Mouse (Mus musculus): Measurements from ENCODE around the gene Anks1.
A peak's percentile ranks its signal among the peaks of the same experiment; 100 is the strongest.

Gene Anks1

GRCm38 (mm10) chr17:28062710-28063109, 153.6 kb downstream of the Anks1 start:
- DNase-seq: no peak

- no peak for DNase-seq
Observed at GRCm38 (mm10) chr17:28063163-28063562, 154.1 kb downstream of the Anks1 start.

- no peak for DNase-seq
Observed at GRCm38 (mm10) chr17:28067303-28067702, 158.2 kb downstream of the Anks1 start.

- no peak for DNase-seq
Observed at GRCm38 (mm10) chr17:28069446-28069845, 160.3 kb downstream of the Anks1 start.

- peak; percentile 46 for DNase-seq
Observed at GRCm38 (mm10) chr17:28070256-28070655, 161.2 kb downstream of the Anks1 start.

GRCm38 (mm10) chr17:28072730-28073129, 163.6 kb downstream of the Anks1 start:
- no peak for DNase-seq

- no peak for DNase-seq
Observed at GRCm38 (mm10) chr17:28074486-28074885, 165.4 kb downstream of the Anks1 start.

- no peak for DNase-seq
Observed at GRCm38 (mm10) chr17:28078028-28078427, 168.9 kb downstream of the Anks1 start.

GRCm38 (mm10) chr17:28079618-28080017, 170.5 kb downstream of the Anks1 start:
- DNase-seq: peak; percentile 95

- DNase-seq: peak; percentile 74
Observed at GRCm38 (mm10) chr17:28080045-28080816, 171.1 kb downstream of the Anks1 start, which contains the start of gene Tcp11. Gene Tcp11 (minus strand): TSS chr17:28080639.

GRCm38 (mm10) chr17:28080817-28081165, 171.7 kb downstream of the Anks1 start:
- DNase-seq: no peak

- DNase-seq: peak; percentile 69
Observed at GRCm38 (mm10) chr17:28081385-28081784, 172.3 kb downstream of the Anks1 start.

- no peak for DNase-seq
Observed at GRCm38 (mm10) chr17:28081856-28082255, 172.8 kb downstream of the Anks1 start.

- no peak for DNase-seq
Observed at GRCm38 (mm10) chr17:28082863-28083262, 173.8 kb downstream of the Anks1 start.

GRCm38 (mm10) chr17:28084395-28084905, 175.3 kb downstream of the Anks1 start:
- DNase-seq: no peak

- peak; percentile 99 for DNase-seq
Observed at GRCm38 (mm10) chr17:28084964-28085363, 175.9 kb downstream of the Anks1 start.

GRCm38 (mm10) chr17:28087430-28087829, 178.3 kb downstream of the Anks1 start:
- no peak for DNase-seq

- DNase-seq: no peak
Observed at GRCm38 (mm10) chr17:28088718-28089117, 179.6 kb downstream of the Anks1 start.

GRCm38 (mm10) chr17:28092297-28092696, 183.2 kb downstream of the Anks1 start:
- DNase-seq: no peak

- DNase-seq: no peak
Observed at GRCm38 (mm10) chr17:28093837-28094236, 184.7 kb downstream of the Anks1 start.

GRCm38 (mm10) chr17:28096418-28096817, 187.3 kb downstream of the Anks1 start:
- no peak for DNase-seq

- no peak for DNase-seq
Observed at GRCm38 (mm10) chr17:28097308-28097707, 188.2 kb downstream of the Anks1 start.

- no peak for DNase-seq
Observed at GRCm38 (mm10) chr17:28099086-28099485, 190.0 kb downstream of the Anks1 start.

GRCm38 (mm10) chr17:28100669-28101068, 191.6 kb downstream of the Anks1 start:
- DNase-seq: no peak

All from right cerebral cortex, postnatal 4 days (tissue).